Comparison of ENCODE assay signal across 16 mouse cellular contexts in the genomic region with DNA sequence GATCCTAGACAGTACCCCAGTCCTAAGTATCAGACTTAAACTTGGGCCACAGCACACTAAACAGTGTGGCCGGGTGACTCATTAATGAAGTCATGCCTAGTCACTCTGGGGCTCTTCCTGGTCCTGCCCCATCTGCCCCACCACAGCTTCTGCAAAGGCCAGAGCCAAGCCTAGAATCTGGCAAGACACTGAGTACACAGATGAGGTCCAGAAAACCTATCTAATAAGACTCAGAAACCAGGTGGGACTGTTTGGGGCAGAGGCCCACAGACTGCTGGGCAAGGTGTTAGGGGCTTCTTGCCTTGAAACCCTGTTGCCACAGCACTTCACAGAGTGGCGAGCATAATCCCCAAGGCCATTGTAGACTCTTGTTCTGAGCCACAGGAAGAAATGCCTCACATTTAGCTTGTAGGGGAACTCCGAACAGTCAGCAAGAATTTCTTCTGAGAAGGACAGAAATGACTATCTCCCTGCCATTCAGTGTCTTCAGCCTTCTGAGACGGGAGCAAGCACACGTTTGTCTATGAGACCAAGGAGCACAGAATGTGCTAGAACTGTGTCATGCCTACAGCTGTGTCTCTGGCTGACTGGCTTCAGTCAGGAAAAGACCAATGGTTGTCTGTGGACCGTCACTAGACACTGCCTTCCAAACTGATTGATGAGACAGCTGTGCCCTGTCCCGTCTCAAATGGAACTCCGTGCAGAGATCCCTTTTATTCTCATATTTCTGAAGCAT. TPM values are rescaled to one million over a fixed set of nuclear protein-coding genes. Genes with fewer than 3 reads are reported as not detected.
DNase-seq lines count a peak whose midpoint lies in the region; ATAC-seq and TF ChIP-seq lines count a peak whose summit lies in the region.
"Had no signal": no experiment of that assay in that cellular context is flagged by ENCODE, and none has a peak within 500 bp of the region (broad histone marks: within the 10 kb centered on the region; RNA-seq: fewer than 3 reads in every experiment).

No protein-coding gene starts in this region.

- in situ Hi-C loops in CH12.LX (cut with MboI; ENCODE audit: low pct_ligation_motif_present, low pct_unique_long_range_greater_than_20kb, low sequenced_read_pairs) = loop anchor here (10.0 kb wide), 1 partner anchor 150 kb away; a partner anchor contains a TSS

- dilution Hi-C loops in CH12.LX (cut with MboI; ENCODE audit: extremely low pct_ligation_motif_present, extremely low pct_unique_long_range_greater_than_20kb, low sequenced_read_pairs) = no loop called here

- H3K9me3 ChIP-seq in liver, embryonic 11.5 days (ENCODE audit: control insufficient read depth, low read length) = no peaks in the 10 kb centered on the region
- no peaks in the 10 kb centered on the region for H3K9me3 ChIP-seq in CH12.LX (replicated peaks; ENCODE audit: low read length)
- H3K9me3 ChIP-seq: embryonic facial prominence, embryonic 15.5 days; limb, embryonic 15.5 days had no signal

- no peaks in the 10 kb centered on the region for H3K27me3 ChIP-seq in liver, embryonic 11.5 days (replicated peaks; ENCODE audit: control insufficient read depth, insufficient read depth, low read length)
- no peaks in the 10 kb centered on the region for H3K27me3 ChIP-seq in CH12.LX (replicated peaks)
- H3K27me3 ChIP-seq: embryonic facial prominence, embryonic 15.5 days; limb, embryonic 15.5 days had no signal

- peak; percentile 94 for TF ChIP-seq EP300 in CH12.LX (IDR thresholded peaks at IDR 0.05; ENCODE audit: low read length)

- H3K4me1 ChIP-seq in liver, embryonic 11.5 days (replicated peaks; ENCODE audit: control insufficient read depth, insufficient read depth, low read length) = peaks cover 2% of the 10 kb centered on the region; the same call in 1 of the 2 replicates
- H3K4me1 ChIP-seq in CH12.LX (ENCODE audit: control insufficient read depth in 1 of 2, insufficient read depth in 2 of 2) = peaks cover 39 to 95% of the 10 kb centered on the region in 2 experiments
- H3K4me1 ChIP-seq: embryonic facial prominence, embryonic 15.5 days had no signal

- no peak overlapping the region for H3K9ac ChIP-seq in liver, embryonic 11.5 days (ENCODE audit: low read depth, low read length)
- peak overlapping the region; percentile 69 for H3K9ac ChIP-seq in CH12.LX (ENCODE audit: insufficient read depth, low read depth)
- H3K9ac ChIP-seq: embryonic facial prominence, embryonic 15.5 days; limb, embryonic 15.5 days had no signal

- no peak for DNase-seq in liver, embryonic 11.5 days (ENCODE audit: low spot score)
- DNase-seq in liver (no peak), CH12.LX (ENCODE audit: extremely low read depth) (peak; percentile 95)
- DNase-seq in induced T-regulatory cell, adult 2 months (ENCODE audit: low read depth) = peak; percentile 87
- DNase-seq in right cerebral cortex, postnatal 25 days = no peak
- DNase-seq in thymus, postnatal 4 days = no peak
- DNase-seq in cerebellum, postnatal 14 days = no peak
- DNase-seq: adrenal gland, postnatal 14 days; cerebellum, adult 8-10 months; gastrocnemius, adult 2 months; heart, postnatal 4 days; kidney, adult 9 months; midbrain, embryonic 14.5 days had no signal

- TF ChIP-seq RAD21 in CH12.LX (IDR thresholded peaks at IDR 0.05; ENCODE audit: low read depth, low read length) = no peak

- 0 out of 2 replicates have a peak, but pooled peaks have one; percentile 29 for ATAC-seq in liver, embryonic 11.5 days (replicated peaks; ENCODE audit: low FRiP score)
- peak; percentile 88 for ATAC-seq in neutrophil, adult 5-6 weeks (ENCODE audit: extremely low read depth, insufficient number of reproducible peaks, low FRiP score, poor library complexity, severe bottlenecking)

- H3K27ac ChIP-seq in liver, embryonic 11.5 days (ENCODE audit: low read depth, low read length) = no peak overlapping the region
- H3K27ac ChIP-seq in CH12.LX (ENCODE audit: insufficient read depth, low read depth) = peak overlapping the region; percentile 100
- H3K27ac ChIP-seq: embryonic facial prominence, embryonic 15.5 days; gastrocnemius, adult 2 months; limb, embryonic 15.5 days had no signal

- peak; percentile 50; the same call in 1 of the 2 replicates for TF ChIP-seq POLR2A in CH12.LX (IDR thresholded peaks at IDR 0.05; ENCODE audit: low read depth, low read length)

- H3K4me2 ChIP-seq in liver, embryonic 11.5 days = no peak overlapping the region
- H3K4me2 ChIP-seq in CH12.LX (ENCODE audit: insufficient read depth, low read depth, poor library complexity, severe bottlenecking) = peak overlapping the region; percentile 79
- H3K4me2 ChIP-seq: embryonic facial prominence, embryonic 15.5 days; limb, embryonic 15.5 days had no signal

- H3K79me2 ChIP-seq in CH12.LX (replicated peaks; ENCODE audit: control insufficient read depth, extremely low read depth, insufficient read depth, poor library complexity, severe bottlenecking) = peaks cover 51% of the 10 kb centered on the region

- H3K4me3 ChIP-seq in liver, embryonic 11.5 days (ENCODE audit: low read depth, low read length) = no peak overlapping the region
- H3K4me3 ChIP-seq in CH12.LX (replicated peaks in 1 of 3; ENCODE audit: low read depth in 2 of 3, low read length in 2 of 3, poor library complexity in 1 of 3) = no peak overlapping the region
- H3K4me3 ChIP-seq: embryonic facial prominence, embryonic 15.5 days; gastrocnemius, adult 2 months; limb, embryonic 15.5 days had no signal

- no peaks in the 10 kb centered on the region for H3K36me3 ChIP-seq in liver, embryonic 11.5 days (ENCODE audit: control insufficient read depth, insufficient read depth, low read length)
- peaks cover 8 to 31% of the 10 kb centered on the region in 2 experiments for H3K36me3 ChIP-seq in CH12.LX (replicated peaks in 1 of 2; ENCODE audit: control insufficient read depth in 1 of 2, insufficient read depth in 1 of 2, low read length in 1 of 2)
- H3K36me3 ChIP-seq: embryonic facial prominence, embryonic 15.5 days; limb, embryonic 15.5 days had no signal

- 73% methylated on average over 8 of the region's 8 CpGs for WGBS in liver, embryonic 11.5 days

- no peak for TF ChIP-seq CTCF in CH12.LX (conservative IDR thresholded peaks at IDR 0.05 in 1 of 2, IDR thresholded peaks at IDR 0.05 in 1 of 2; ENCODE audit: low read depth in 2 of 2, low read length in 2 of 2)

TF ChIP-seq in CH12.LX, 34 proteins besides CTCF, POLR2A, EP300 and RAD21 (continues in another document):
- TF ChIP-seq ZNF384 (IDR thresholded peaks at IDR 0.05; ENCODE audit: low read depth, low read length) (no peak), POLR2AphosphoS2 (IDR thresholded peaks at IDR 0.05; ENCODE audit: low read depth, low read length) (no peak; the same call in 1 of the 2 replicates), SIN3A (IDR thresholded peaks at IDR 0.05; ENCODE audit: low read length) (peak; percentile 87), NRF1 (IDR thresholded peaks at IDR 0.05; ENCODE audit: low read depth, low read length) (no peak), PAX5 (IDR thresholded peaks at IDR 0.05; ENCODE audit: low read length) (no peak), TBP (conservative IDR thresholded peaks at IDR 0.05; ENCODE audit: low read depth, low read length) (peak; percentile 84), IRF4 (IDR thresholded peaks at IDR 0.05; ENCODE audit: low read depth, low read length) (peak; percentile 95), GABPA (IDR thresholded peaks at IDR 0.05; ENCODE audit: insufficient replicate concordance, low read depth, low read length) (no peak), SMC3 (IDR thresholded peaks at IDR 0.05; ENCODE audit: low read depth, low read length) (no peak), MAFK (IDR thresholded peaks at IDR 0.05; ENCODE audit: insufficient replicate concordance, low read length) (peak; percentile 84), ZMIZ1 (IDR thresholded peaks at IDR 0.05; ENCODE audit: low read depth, low read length) (no peak), USF1 (IDR thresholded peaks at IDR 0.05; ENCODE audit: low read depth, low read length) (no peak), MEF2A (IDR thresholded peaks at IDR 0.05; ENCODE audit: borderline replicate concordance, low read depth, low read length) (peak; percentile 89; the same call in 1 of the 2 replicates), JUND (conservative IDR thresholded peaks at IDR 0.05; ENCODE audit: low read depth, low read length) (peak; percentile 91), MYC (IDR thresholded peaks at IDR 0.05; ENCODE audit: low read depth, low read length) (peak; percentile 84), TCF12 (IDR thresholded peaks at IDR 0.05; ENCODE audit: low read depth, low read length) (peak; percentile 91), NELFE (IDR thresholded peaks at IDR 0.05; ENCODE audit: low read depth, low read length) (0 out of 2 replicates have a peak, but pooled peaks have one; percentile 19), ETS1 (conservative IDR thresholded peaks at IDR 0.05; ENCODE audit: low read depth, low read length) (peak; percentile 96), BHLHE40 (IDR thresholded peaks at IDR 0.05; ENCODE audit: low read depth, low read length) (peak; percentile 97), UBTF (IDR thresholded peaks at IDR 0.05; ENCODE audit: low read depth, low read length) (peak; percentile 74), ELF1 (IDR thresholded peaks at IDR 0.05; ENCODE audit: low read depth, low read length) (peak; percentile 86), ZC3H11A (IDR thresholded peaks at IDR 0.05; ENCODE audit: low read depth, low read length) (no peak), KAT2A (IDR thresholded peaks at IDR 0.05; ENCODE audit: insufficient replicate concordance, low read length) (no peak), HCFC1 (IDR thresholded peaks at IDR 0.05; ENCODE audit: low read depth, low read length) (peak; percentile 33; the same call in 1 of the 2 replicates), MAX (IDR thresholded peaks at IDR 0.05; ENCODE audit: low read length) (peak; percentile 76), CHD2 (IDR thresholded peaks at IDR 0.05; ENCODE audit: low read length) (peak; percentile 82), MAZ (IDR thresholded peaks at IDR 0.05; ENCODE audit: low read depth, low read length) (0 out of 2 replicates have a peak, but pooled peaks have one; percentile 58), CHD1 (IDR thresholded peaks at IDR 0.05; ENCODE audit: low read depth, low read length) (peak; percentile 82), MXI1 (IDR thresholded peaks at IDR 0.05; ENCODE audit: low read depth, low read length) (peak; percentile 77), E2F4 (IDR thresholded peaks at IDR 0.05; ENCODE audit: insufficient replicate concordance, low read depth, low read length) (no peak), USF2 (conservative IDR thresholded peaks at IDR 0.05; ENCODE audit: low read depth, low read length) (no peak)

RNA-seq across cellular contexts. Expression of a gene that starts 49.0 kb away (rescaled TPM):
- polyA plus RNA-seq in liver, embryonic 11.5 days (2014; fragmentation: Nextera tagmentation; extraction: Ambion mirVana) = 26.2 and 28.4 TPM in 2 replicates
- 23.2 and 31.2 TPM in 2 replicates for total RNA-seq in CH12.LX (2012; rRNA removed)
- total RNA-seq in CH12.LX (2014; rRNA removed) = 55.9 and 63.0 TPM in 2 replicates
- 66.1 and 70.8 TPM in 2 replicates for polyA plus RNA-seq in CH12.LX (2012; ENCODE audit: insufficient read length, low read depth)
- total RNA-seq in neutrophil, adult 5-6 weeks (2017) = 76.1 and 83.7 TPM in 2 replicates

Comparison
In these comparisons a context has a peak if more than half of its experiments do, and no peak if none do; other contexts are left out.
1. DNase-seq: peak in CH12.LX (single experiment) and induced T-regulatory cell, adult 2 months (single experiment); none in liver, embryonic 11.5 days (single experiment), liver (single experiment), right cerebral cortex, postnatal 25 days (single experiment), thymus, postnatal 4 days (single experiment) and cerebellum, postnatal 14 days (0 of 2).